Mouse (Mus musculus): ENCODE results near the gene Wnt3. TPM values are rescaled to one million over a fixed set of nuclear protein-coding genes. Genes with fewer than 3 reads are reported as not detected.

The Wnt3 gene
- total RNA-seq (2014; rRNA removed) (9.0 and 12.5 TPM in 2 replicates), polyA plus RNA-seq (2015; fragmentation: Nextera tagmentation; extraction: Ambion mirVana) (11.1 and 11.6 TPM in 2 replicates)

DNA sequence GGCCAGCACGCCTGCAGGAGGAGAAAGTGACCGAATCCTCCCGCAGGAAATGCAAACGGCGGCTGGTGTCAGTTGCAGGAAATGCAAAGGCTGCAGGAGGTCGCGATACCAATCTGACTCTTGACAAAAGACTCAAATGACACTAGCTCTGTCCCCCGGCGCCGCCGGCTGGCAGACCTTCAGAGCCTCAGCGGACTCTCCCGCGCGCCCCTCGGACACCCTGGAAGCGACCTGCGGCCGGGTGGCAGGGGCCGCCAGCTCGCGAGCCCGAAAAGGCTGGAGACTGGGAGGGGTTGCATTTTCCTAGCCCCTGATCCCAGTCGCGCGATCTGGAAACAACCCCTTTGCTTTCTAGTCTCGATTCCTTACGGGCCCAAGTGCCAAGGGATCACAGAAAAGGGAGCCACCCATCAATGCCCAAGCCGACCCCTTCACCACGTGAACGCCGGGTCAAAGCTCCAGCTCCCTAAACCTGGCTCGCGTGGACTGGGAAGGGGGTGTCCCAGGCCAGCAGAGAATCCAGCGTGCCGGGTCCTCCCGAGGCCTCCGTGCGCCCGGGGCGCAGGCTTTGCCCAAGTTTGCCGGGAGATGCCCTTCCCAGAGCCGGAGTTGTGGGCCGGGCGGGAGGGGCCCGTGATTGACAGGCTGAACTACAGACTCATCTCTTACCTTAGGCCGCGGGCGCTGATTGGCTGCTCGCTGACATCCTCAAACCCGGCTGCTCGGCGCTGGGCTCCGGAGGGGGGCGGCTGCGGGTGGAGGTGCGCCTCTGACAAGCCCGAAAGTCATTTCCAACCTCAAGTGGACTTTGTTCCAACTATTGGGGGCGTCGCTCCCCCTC, at the start of gene Wnt3:
Wnt3 (plus strand) TSS at position 764 of the 841 bp plus-strand sequence.
- ATAC-seq = peak; percentile 50
- no peaks in the 10 kb centered on the region for H3K9me3 ChIP-seq (ENCODE audit: low read length)
- H3K4me3 ChIP-seq (ENCODE audit: low read length) = peak within 1 kb of the TSS; percentile 39
- H3K4me1 ChIP-seq (ENCODE audit: insufficient read depth, low read length) = peaks cover 9% of the 10 kb centered on the region; the same call in 1 of the 2 replicates
- no peaks in the 10 kb centered on the region for H3K36me3 ChIP-seq (ENCODE audit: insufficient read depth, low read length)
- peak within 1 kb of the TSS; percentile 50 for H3K9ac ChIP-seq (replicated peaks; ENCODE audit: low read length)
- under 1% methylated on average over 60 of the region's 60 CpGs for WGBS
- H3K27me3 ChIP-seq (ENCODE audit: insufficient read depth, low read length) = peaks cover 42% of the 10 kb centered on the region
- peak; percentile 71 for DNase-seq (ENCODE audit: low spot score)
- no peak for TF ChIP-seq CTCF (IDR thresholded peaks at IDR 0.05; ENCODE audit: low read depth)
- H3K27ac ChIP-seq = peak within 1 kb of the TSS; percentile 29; the same call in 1 of the 2 replicates
- H3K4me2 ChIP-seq (ENCODE audit: low read depth, low read length) = peak within 1 kb of the TSS; percentile 75

DNA sequence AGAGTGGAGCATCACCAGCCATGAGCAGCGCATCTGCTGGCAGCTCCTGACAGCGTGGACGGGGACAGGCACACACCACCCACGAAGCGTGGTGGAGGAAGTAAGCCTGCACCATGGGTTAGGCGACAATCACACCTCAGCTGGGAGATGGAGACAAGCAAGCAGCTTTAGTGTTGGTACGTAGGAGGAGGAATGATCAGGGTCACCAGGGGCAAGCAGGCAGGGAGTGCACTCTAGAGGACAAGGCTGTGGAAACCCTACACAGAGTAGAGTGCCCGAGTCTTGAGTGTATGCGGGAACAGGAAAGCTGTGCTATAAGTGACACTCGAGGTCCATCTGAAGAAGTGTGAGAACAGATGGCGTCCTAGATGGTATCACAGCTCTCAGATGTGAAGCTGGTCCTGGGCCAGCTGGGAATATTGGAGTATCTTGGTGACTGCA, 49.6 kb upstream of the Wnt3 start:
- no peaks in the 10 kb centered on the region for H3K36me3 ChIP-seq (ENCODE audit: insufficient read depth, low read length)
- H3K9me3 ChIP-seq (ENCODE audit: low read length) = no peaks in the 10 kb centered on the region
- 67% methylated on average over 11 of the region's 11 CpGs for WGBS

DNA sequence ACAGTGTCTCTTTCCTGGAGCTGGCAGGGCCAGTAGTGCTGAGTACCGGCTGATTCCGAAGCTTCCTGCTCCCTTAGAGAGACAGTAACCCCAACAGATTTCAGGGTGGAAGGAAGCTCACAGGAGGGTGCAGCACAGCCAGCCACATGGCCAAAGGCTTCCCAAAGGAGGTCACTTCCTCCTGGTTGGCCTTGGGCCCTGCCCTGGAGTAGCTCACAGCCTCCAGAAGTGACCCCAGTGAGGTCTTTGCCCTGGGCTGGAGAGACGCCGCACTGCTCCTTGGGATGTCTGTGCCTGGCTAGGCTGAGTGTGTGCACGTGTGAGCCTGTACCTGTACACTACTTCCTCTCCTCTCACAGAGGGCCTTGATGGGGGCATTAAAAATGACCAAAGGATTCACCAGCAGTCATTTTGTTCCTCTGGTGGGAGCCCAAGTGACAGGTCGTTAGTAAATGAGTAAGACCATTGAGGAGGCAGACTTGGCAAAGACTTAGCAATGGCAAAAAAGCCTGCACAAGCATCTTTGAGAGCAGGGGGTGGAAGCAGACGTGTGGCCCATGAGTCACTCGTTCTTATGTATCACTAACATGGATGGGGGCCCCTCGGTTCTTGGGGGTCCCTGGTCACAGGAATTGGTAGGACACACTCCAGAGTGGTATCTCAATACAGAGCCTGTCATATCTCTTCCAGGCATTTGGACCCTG, 44.5 kb upstream of the Wnt3 start:
- H3K4me3 ChIP-seq (ENCODE audit: low read length) = no peak overlapping the region
- H3K36me3 ChIP-seq (ENCODE audit: insufficient read depth, low read length) = no peaks in the 10 kb centered on the region
- H3K9ac ChIP-seq (replicated peaks; ENCODE audit: low read length) = no peak overlapping the region
- H3K4me1 ChIP-seq (ENCODE audit: insufficient read depth, low read length) = no peaks in the 10 kb centered on the region
- no peak for ATAC-seq
- 62% methylated on average over 9 of the region's 9 CpGs for WGBS
- no peak for DNase-seq (ENCODE audit: low spot score)
- H3K9me3 ChIP-seq (ENCODE audit: low read length) = no peaks in the 10 kb centered on the region
- H3K4me2 ChIP-seq (ENCODE audit: low read depth, low read length) = no peak overlapping the region
- no peak for TF ChIP-seq CTCF (IDR thresholded peaks at IDR 0.05; ENCODE audit: low read depth)
- H3K27me3 ChIP-seq (ENCODE audit: insufficient read depth, low read length) = no peaks in the 10 kb centered on the region
- no peak overlapping the region for H3K27ac ChIP-seq

More for the DNA sequence above, 49.6 kb upstream of the Wnt3 start:
- Histone ChIP-seq H3K4me3 (ENCODE audit: low read length) (no peak overlapping the region), H3K4me1 (ENCODE audit: insufficient read depth, low read length) (peaks cover 12% of the 10 kb centered on the region), H3K27ac (0 out of 2 replicates have a peak overlapping the region, but pooled peaks have one; percentile 1), H3K27me3 (ENCODE audit: insufficient read depth, low read length) (no peaks in the 10 kb centered on the region), H3K9ac (replicated peaks; ENCODE audit: low read length) (no peak overlapping the region), H3K4me2 (ENCODE audit: low read depth, low read length) (no peak overlapping the region)
- peak; percentile 21 for DNase-seq (ENCODE audit: low spot score)
- no peak for ATAC-seq
- no peak for TF ChIP-seq CTCF (IDR thresholded peaks at IDR 0.05; ENCODE audit: low read depth)

DNA sequence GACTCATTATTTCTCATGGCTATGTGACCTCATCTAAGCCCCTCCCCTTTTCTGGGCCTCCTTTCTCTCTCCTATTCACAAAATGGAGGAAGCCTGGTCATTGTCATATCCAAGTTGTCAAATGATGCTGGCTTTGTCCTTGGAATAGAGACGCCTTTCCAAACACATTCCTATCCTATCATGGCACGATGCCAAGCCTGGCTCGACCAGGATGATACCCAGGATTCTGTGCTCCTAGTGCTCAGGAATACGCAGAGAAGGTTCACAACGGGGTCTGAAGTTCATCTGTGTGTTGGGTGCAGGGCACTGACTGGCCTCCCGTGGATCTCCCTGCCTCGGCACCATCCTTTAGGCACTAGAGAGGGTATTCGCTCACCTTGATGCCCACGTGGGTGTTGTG, 42.4 kb upstream of the Wnt3 start:
- DNase-seq (ENCODE audit: low spot score) = no peak
- no peak overlapping the region for H3K9ac ChIP-seq (replicated peaks; ENCODE audit: low read length)
- WGBS = 75% methylated on average over 9 of the region's 9 CpGs

DNA sequence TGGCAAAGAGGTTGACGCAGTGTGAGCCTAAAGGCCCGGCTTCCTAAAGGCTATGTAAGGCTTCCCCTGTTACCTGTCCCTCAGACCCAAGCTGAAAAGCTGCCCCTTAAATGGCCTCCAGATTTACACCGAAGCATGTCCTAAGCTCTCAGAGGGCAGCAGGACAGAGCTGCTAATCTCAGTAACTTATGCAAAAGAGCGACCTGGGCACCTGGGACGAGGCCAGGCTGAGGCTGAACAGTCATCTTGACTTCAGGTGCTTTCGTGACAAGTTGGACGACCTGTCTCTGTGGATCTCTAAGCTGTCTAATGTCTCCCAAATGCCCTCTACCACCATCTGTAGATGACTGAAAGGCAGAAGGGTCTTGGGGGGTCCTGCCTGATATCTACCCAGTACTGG, 41.6 kb upstream of the Wnt3 start:
- Histone ChIP-seq H3K4me1 (ENCODE audit: insufficient read depth, low read length) (0 out of 2 replicates have a peak, but pooled peaks cover 4% of the 10 kb centered on the region), H3K27me3 (ENCODE audit: insufficient read depth, low read length) (no peaks in the 10 kb centered on the region), H3K36me3 (ENCODE audit: insufficient read depth, low read length) (no peaks in the 10 kb centered on the region), H3K4me3 (ENCODE audit: low read length) (no peak overlapping the region), H3K4me2 (ENCODE audit: low read depth, low read length) (no peak overlapping the region), H3K9ac (replicated peaks; ENCODE audit: low read length) (no peak overlapping the region), H3K27ac (no peak overlapping the region), H3K9me3 (ENCODE audit: low read length) (no peaks in the 10 kb centered on the region)
- no peak for TF ChIP-seq CTCF (IDR thresholded peaks at IDR 0.05; ENCODE audit: low read depth)
- DNase-seq (ENCODE audit: low spot score) (no peak), ATAC-seq (no peak)
- 87% methylated on average over 7 of the region's 7 CpGs for WGBS

More for the DNA sequence above, 42.4 kb upstream of the Wnt3 start:
- no peak for TF ChIP-seq CTCF (IDR thresholded peaks at IDR 0.05; ENCODE audit: low read depth)
- H3K4me1 ChIP-seq (ENCODE audit: insufficient read depth, low read length) = 0 out of 2 replicates have a peak, but pooled peaks cover 4% of the 10 kb centered on the region
- no peak overlapping the region for H3K27ac ChIP-seq
- no peaks in the 10 kb centered on the region for H3K9me3 ChIP-seq (ENCODE audit: low read length)
- H3K36me3 ChIP-seq (ENCODE audit: insufficient read depth, low read length) = no peaks in the 10 kb centered on the region
- ATAC-seq = no peak
- no peak overlapping the region for H3K4me2 ChIP-seq (ENCODE audit: low read depth, low read length)
- H3K27me3 ChIP-seq (ENCODE audit: insufficient read depth, low read length) = no peaks in the 10 kb centered on the region
- H3K4me3 ChIP-seq (ENCODE audit: low read length) = no peak overlapping the region

DNA sequence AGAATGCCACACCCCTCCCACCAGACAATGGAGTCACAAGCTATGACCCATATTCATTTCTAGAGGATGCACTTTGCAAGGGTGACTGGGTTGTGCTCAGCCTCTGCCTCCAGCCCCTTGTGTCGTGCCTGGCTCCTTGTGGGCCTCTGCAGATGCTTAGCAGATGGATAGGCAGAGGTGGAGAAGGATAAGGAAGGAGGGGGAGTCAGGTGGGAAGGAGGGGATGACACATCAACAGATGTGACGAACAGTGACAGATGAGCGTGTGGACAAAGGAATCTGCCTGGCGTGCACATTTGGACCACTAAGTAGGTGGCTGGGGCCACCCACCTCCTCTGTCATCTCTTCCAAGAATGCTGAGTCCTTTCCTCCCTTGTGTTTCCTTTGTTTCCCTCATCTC, 40.9 kb upstream of the Wnt3 start:
- H3K4me2 ChIP-seq (ENCODE audit: low read depth, low read length) = no peak overlapping the region
- 48% methylated on average over 4 of the region's 4 CpGs for WGBS
- ATAC-seq = no peak
- no peak overlapping the region for H3K4me3 ChIP-seq (ENCODE audit: low read length)
- no peak for DNase-seq (ENCODE audit: low spot score)
- no peak overlapping the region for H3K27ac ChIP-seq
- no peaks in the 10 kb centered on the region for H3K9me3 ChIP-seq (ENCODE audit: low read length)
- no peak overlapping the region for H3K9ac ChIP-seq (replicated peaks; ENCODE audit: low read length)
- no peaks in the 10 kb centered on the region for H3K36me3 ChIP-seq (ENCODE audit: insufficient read depth, low read length)
- H3K4me1 ChIP-seq (ENCODE audit: insufficient read depth, low read length) = 0 out of 2 replicates have a peak, but pooled peaks cover 4% of the 10 kb centered on the region
- TF ChIP-seq CTCF (IDR thresholded peaks at IDR 0.05; ENCODE audit: low read depth) = no peak
- no peaks in the 10 kb centered on the region for H3K27me3 ChIP-seq (ENCODE audit: insufficient read depth, low read length)
